Mouse (Mus musculus): Measurements from ENCODE around the gene Ache.
A peak's percentile ranks its signal among the peaks of the same experiment; 100 is the strongest.

DNA sequence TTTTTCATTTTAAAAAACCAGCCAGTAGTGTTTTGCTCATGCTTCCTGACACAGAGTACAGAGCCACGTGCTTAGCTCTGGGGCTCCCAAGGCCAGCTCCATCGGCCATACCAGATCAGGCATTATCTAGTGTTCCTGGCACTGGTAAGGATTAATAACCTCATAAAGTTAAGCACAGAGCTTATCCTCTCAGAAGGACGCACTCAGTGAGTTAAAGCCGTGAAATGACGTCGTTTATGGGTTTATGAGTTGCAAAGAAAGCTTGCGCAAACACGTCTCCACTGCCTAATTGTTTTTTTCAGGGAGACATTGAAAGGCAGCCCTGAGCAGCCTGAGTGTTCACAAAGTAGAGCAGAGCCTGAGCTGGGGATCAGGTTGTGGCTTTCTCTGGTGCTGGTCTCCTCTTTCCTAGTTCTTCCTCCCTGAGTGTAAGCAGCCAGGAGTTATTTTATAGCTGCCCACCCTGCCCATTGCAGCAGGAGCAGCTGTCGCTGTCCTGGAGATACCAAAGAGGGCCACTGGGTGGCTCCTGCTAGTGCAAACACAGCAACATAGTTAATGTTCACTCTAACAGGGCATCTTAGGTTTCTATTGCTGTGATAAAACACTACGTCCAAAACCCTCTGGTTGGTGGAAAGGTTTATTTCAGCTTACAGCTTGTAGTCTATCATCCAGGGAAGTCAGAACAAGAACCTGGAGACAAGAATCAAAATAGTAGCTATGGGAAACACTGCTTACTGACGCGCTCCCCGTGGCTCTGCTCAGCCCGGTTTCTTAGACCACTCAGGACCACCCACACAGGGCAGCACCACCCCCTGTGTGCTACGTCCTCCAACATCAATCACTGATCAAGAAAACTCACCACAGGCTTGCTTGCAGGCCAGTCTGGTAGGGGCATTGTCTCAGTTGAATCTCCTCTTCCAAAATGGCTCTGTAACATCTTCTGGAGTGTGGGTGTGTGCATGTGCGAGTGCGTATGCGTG lies 9.7 kb upstream of the Ache start:
- no peak for TF ChIP-seq POLR2A (IDR thresholded peaks at IDR 0.05; ENCODE audit: extremely low read depth, insufficient read depth, low read length)
- TF ChIP-seq CTCF (IDR thresholded peaks at IDR 0.05; ENCODE audit: extremely low read depth, insufficient read depth, low read length) = peak; percentile 47

Data from cortical plate, adult 2 months (tissue).